ENCODE assay signal across 9 mouse cellular contexts in genomic region chr8:93591608-93592301, GRCm38 (mm10). TPM values are rescaled to one million over a fixed set of nuclear protein-coding genes. Genes with fewer than 3 reads are reported as not detected.
DNase-seq lines count a peak whose midpoint lies in the region; ATAC-seq and TF ChIP-seq lines count a peak whose summit lies in the region.
"Had no signal": no experiment of that assay in that cellular context is flagged by ENCODE, and none has a peak within 500 bp of the region (broad histone marks: within the 10 kb centered on the region; RNA-seq: fewer than 3 reads in every experiment).

No protein-coding gene starts in this region.

- 38% methylated on average over 9 of the region's 9 CpGs for WGBS in kidney, embryonic 15.5 days
- WGBS in intestine, embryonic 14.5 days: 33% methylated on average over 9 of the region's 9 CpGs
- WGBS in midbrain, embryonic 16.5 days: 30% methylated on average over 9 of the region's 9 CpGs

- H3K4me2 ChIP-seq in kidney, embryonic 15.5 days: no peak overlapping the region
- no peak overlapping the region for H3K4me2 ChIP-seq in intestine, embryonic 14.5 days (ENCODE audit: low read length)
- no peak overlapping the region for H3K4me2 ChIP-seq in midbrain, embryonic 16.5 days (ENCODE audit: low read length)
- H3K4me2 ChIP-seq: stomach, embryonic 15.5 days had no signal

- ATAC-seq in kidney, embryonic 15.5 days (replicated peaks; ENCODE audit: low FRiP score): no peak
- ATAC-seq in common myeloid progenitor, adult 5-6 weeks (replicated peaks; ENCODE audit: low read depth, poor library complexity, severe bottlenecking): peak; percentile 76
- ATAC-seq in intestine, embryonic 14.5 days (replicated peaks; ENCODE audit: low FRiP score, low TSS enrichment, low read depth): 0 out of 2 replicates have a peak, but pooled peaks have one; percentile 66
- peak; percentile 91 for ATAC-seq in midbrain, embryonic 16.5 days

- H3K36me3 ChIP-seq in kidney, embryonic 15.5 days: no peaks in the 10 kb centered on the region
- no peaks in the 10 kb centered on the region for H3K36me3 ChIP-seq in intestine, embryonic 14.5 days (ENCODE audit: control insufficient read depth, insufficient read depth, low read length)
- H3K36me3 ChIP-seq in midbrain, embryonic 16.5 days (ENCODE audit: control insufficient read depth, insufficient read depth, low read length): no peaks in the 10 kb centered on the region
- H3K36me3 ChIP-seq in testis, adult 2 months (ENCODE audit: control insufficient read depth, insufficient read depth, low read length): no peaks in the 10 kb centered on the region
- H3K36me3 ChIP-seq: stomach, embryonic 15.5 days had no signal

- H3K4me1 ChIP-seq in kidney, embryonic 15.5 days: no peaks in the 10 kb centered on the region
- no peaks in the 10 kb centered on the region for H3K4me1 ChIP-seq in intestine, embryonic 14.5 days (replicated peaks; ENCODE audit: control insufficient read depth, insufficient read depth, low read length)
- H3K4me1 ChIP-seq in midbrain, embryonic 16.5 days (ENCODE audit: control insufficient read depth, insufficient read depth, low read length): peaks cover 6% of the 10 kb centered on the region
- H3K4me1 ChIP-seq in testis, adult 2 months (ENCODE audit: control insufficient read depth, insufficient read depth, low read length): no peaks in the 10 kb centered on the region; the same call in 1 of the 2 replicates
- H3K4me1 ChIP-seq: stomach, embryonic 15.5 days had no signal

- intact Hi-C loops in left cerebral cortex, postnatal 25 days (cut with DNase I): loop anchor here (2.0 to 10.0 kb wide), 5 partner anchors 63 to 613 kb away; no protein-coding TSS in a partner anchor

- no peak for TF ChIP-seq POLR2A in testis, adult 2 months (IDR thresholded peaks at IDR 0.05; ENCODE audit: control insufficient read depth, low read depth, low read length)

- peak; percentile 23 for DNase-seq in kidney, adult 11 months
- DNase-seq in gastrocnemius, postnatal 25 days: peak; percentile 74
- peak; percentile 93 for DNase-seq in intestine, embryonic 14.5 days (ENCODE audit: low spot score)
- peak; percentile 90 to 95 for DNase-seq in left cerebral cortex, postnatal 25 days (ENCODE audit: low spot score in 2 of 2)

- no peak overlapping the region for H3K27ac ChIP-seq in kidney, embryonic 15.5 days
- no peak overlapping the region for H3K27ac ChIP-seq in intestine, embryonic 14.5 days (ENCODE audit: low read depth)
- H3K27ac ChIP-seq in midbrain, embryonic 16.5 days (ENCODE audit: low read length): peak overlapping the region; percentile 78
- H3K27ac ChIP-seq in testis, adult 2 months (ENCODE audit: control insufficient read depth, insufficient read depth, low read depth, low read length): no peak overlapping the region
- H3K27ac ChIP-seq: stomach, embryonic 15.5 days had no signal

- TF ChIP-seq CTCF in testis, adult 2 months (IDR thresholded peaks at IDR 0.05; ENCODE audit: control insufficient read depth, insufficient read depth, insufficient replicate concordance, low read depth, low read length): peak; percentile 92

- no peaks in the 10 kb centered on the region for H3K27me3 ChIP-seq in kidney, embryonic 15.5 days
- no peaks in the 10 kb centered on the region for H3K27me3 ChIP-seq in intestine, embryonic 14.5 days (replicated peaks; ENCODE audit: control insufficient read depth, insufficient read depth, low read length)
- no peaks in the 10 kb centered on the region for H3K27me3 ChIP-seq in midbrain, embryonic 16.5 days (ENCODE audit: control insufficient read depth, insufficient read depth, low read depth, low read length)
- no peaks in the 10 kb centered on the region for H3K27me3 ChIP-seq in testis, adult 2 months (ENCODE audit: control insufficient read depth, insufficient read depth, low read length)
- H3K27me3 ChIP-seq: stomach, embryonic 15.5 days had no signal

- no peaks in the 10 kb centered on the region for H3K9me3 ChIP-seq in kidney, embryonic 15.5 days (replicated peaks)
- no peaks in the 10 kb centered on the region for H3K9me3 ChIP-seq in intestine, embryonic 14.5 days (ENCODE audit: control insufficient read depth, low read length)
- no peaks in the 10 kb centered on the region for H3K9me3 ChIP-seq in midbrain, embryonic 16.5 days (replicated peaks; ENCODE audit: control insufficient read depth, low read length, poor library complexity, severe bottlenecking)
- H3K9me3 ChIP-seq: stomach, embryonic 15.5 days had no signal

- no peak overlapping the region for H3K4me3 ChIP-seq in kidney, embryonic 15.5 days (replicated peaks)
- no peak overlapping the region for H3K4me3 ChIP-seq in intestine, embryonic 14.5 days (ENCODE audit: low read depth, low read length)
- H3K4me3 ChIP-seq in midbrain, embryonic 16.5 days (ENCODE audit: low read depth, low read length): no peak overlapping the region
- no peak overlapping the region for H3K4me3 ChIP-seq in testis, adult 2 months (ENCODE audit: control insufficient read depth, low read depth, low read length)
- H3K4me3 ChIP-seq: stomach, embryonic 15.5 days had no signal

- H3K9ac ChIP-seq in kidney, embryonic 15.5 days: no peak overlapping the region
- H3K9ac ChIP-seq in intestine, embryonic 14.5 days (ENCODE audit: low read length): no peak overlapping the region
- peak overlapping the region; percentile 54 for H3K9ac ChIP-seq in midbrain, embryonic 16.5 days (ENCODE audit: low read depth, low read length)
- H3K9ac ChIP-seq: stomach, embryonic 15.5 days had no signal

RNA-seq across cellular contexts. Expression of gene Ces5a, which starts 56.1 kb away (rescaled TPM):
- not detected in 2 replicates for polyA plus RNA-seq in kidney, embryonic 15.5 days (2015; fragmentation: Nextera tagmentation; extraction: Ambion mirVana)
- not detected in 2 replicates for total RNA-seq in common myeloid progenitor, adult 5-6 weeks (2017)
- total RNA-seq in gastrocnemius, postnatal 25 days (2021): under 1 TPM; 0.51 to 0.91 TPM
- not detected in 2 replicates for polyA plus RNA-seq in intestine, embryonic 14.5 days (2014; fragmentation: Nextera tagmentation; extraction: Ambion mirVana)
- 1 to 10 TPM in 1 of 2 experiments, under 1 TPM in 1; 0.89 to 1.2 TPM for total RNA-seq in left cerebral cortex, postnatal 25 days (2021)
- 0.30 and 0.44 TPM in 2 replicates for polyA plus RNA-seq in midbrain, embryonic 16.5 days (2015; fragmentation: Nextera tagmentation; extraction: Ambion mirVana)
- 5.0 and 111 TPM in 2 replicates for polyA plus RNA-seq in testis, adult 2 months (2012; rRNA removed)
- polyA plus RNA-seq: stomach, embryonic 15.5 days had no signal

Comparison
In these comparisons a context has a peak if more than half of its experiments do, and no peak if none do; other contexts are left out.
1. DNase-seq: peak in every context shown above with its lines; median percentile 93 in intestine, embryonic 14.5 days; 92 in left cerebral cortex, postnatal 25 days; 74 in gastrocnemius, postnatal 25 days; 23 in kidney, adult 11 months.